Mouse (Mus musculus) liver, embryonic 11.5 days (tissue): Measurements from ENCODE around the gene Zfp839. TPM values are rescaled to one million over a fixed set of nuclear protein-coding genes. Genes with fewer than 3 reads are reported as not detected.
A peak's percentile ranks its signal among the peaks of the same experiment; 100 is the strongest.

Source experiments
- ATAC-seq: fragments of 200-750 bp; cut with Nextera tagmentation; replicated peaks from 2 replicates; pipeline ENCODE4 v1.8.0; 2017; ENCODE audit warnings: moderate number of reproducible peaks, mild to moderate bottlenecking, moderate TSS enrichment, moderate library complexity; ENCODE audit not compliant: low FRiP score
- DNase-seq: peaks from one replicate; pipeline ENCODE4 v3.0.0-alpha.2; 2017; ENCODE audit warnings: low spot score
- H3K27ac ChIP-seq: fragments of 300-500 bp; sonication (generic); 2 replicates; pipeline ENCODE4 v1.5.1; 2014; ENCODE audit warnings: mild to moderate bottlenecking, low read depth, low read length, control low read depth
- H3K27me3 ChIP-seq: fragments of 300-500 bp; sonication (generic); replicated peaks from 2 replicates; pipeline ENCODE4 v1.6.1; 2014; ENCODE audit warnings: low read length, mixed read lengths; ENCODE audit not compliant: control insufficient read depth, insufficient read depth
- H3K36me3 ChIP-seq: fragments of 300-500 bp; sonication (generic); 2 replicates; pipeline ENCODE4 v1.6.1; 2014; ENCODE audit warnings: mild to moderate bottlenecking, low read length, moderate library complexity, mixed read lengths; ENCODE audit not compliant: control insufficient read depth, insufficient read depth
- H3K4me1 ChIP-seq: fragments of 300-500 bp; sonication (generic); replicated peaks from 2 replicates; pipeline ENCODE4 v1.6.1; 2014; ENCODE audit warnings: low read length, mixed read lengths; ENCODE audit not compliant: control insufficient read depth, insufficient read depth
- H3K4me2 ChIP-seq: fragments of 300-500 bp; sonication (generic); 2 replicates; pipeline ENCODE4 v1.6.1; 2014; ENCODE audit warnings: mild to moderate bottlenecking, control low read depth, moderate library complexity
- H3K4me3 ChIP-seq: fragments of 300-500 bp; sonication (generic); 2 replicates; pipeline ENCODE4 v1.5.1; 2014; ENCODE audit warnings: low read depth, low read length, control low read depth
- H3K9ac ChIP-seq: fragments of 300-500 bp; sonication (generic); 2 replicates; pipeline ENCODE4 v1.6.1; 2014; ENCODE audit warnings: low read depth, low read length, control low read depth
- H3K9me3 ChIP-seq: fragments of 300-500 bp; sonication (generic); 2 replicates; pipeline ENCODE4 v1.6.1; 2016; ENCODE audit warnings: low read length, inconsistent platforms, mixed read lengths; ENCODE audit not compliant: control insufficient read depth
- WGBS: fragments of 180-500 bp; shearing (Covaris S2); extraction: QIAGEN DNeasy Blood & Tissue Kit; methylation state at CpG from one replicate; pipeline ENCODE4 v1.1.7; 2014; 5-methylcytosine and 5-hydroxymethylcytosine counted together
- polyA plus RNA-seq: library from polyadenylated mRNA; unstranded; fragments of >200 nt; fragmentation: Nextera tagmentation; extraction: Ambion mirVana; gene quantifications from 2 replicates; pipeline ENCODE4 v1.2.1, GENCODE M21; 2014

The Zfp839 gene
- polyA plus RNA-seq, 1 experiment from 2014 or later: 3.8 TPM

GRCm38 (mm10) chr12:110836729-110837128, 13.3 kb upstream of the Zfp839 start:
- Histone ChIP-seq H3K9ac (no peak overlapping the region), H3K9me3 (no peaks in the 10 kb centered on the region), H3K4me1 (no peaks in the 10 kb centered on the region), H3K4me2 (no peak overlapping the region), H3K27ac (no peak overlapping the region), H3K27me3 (0 out of 2 replicates have a peak, but pooled peaks cover 2% of the 10 kb centered on the region), H3K4me3 (no peak overlapping the region), H3K36me3 (no peaks in the 10 kb centered on the region)
- DNase-seq (no peak), ATAC-seq (no peak)
- 58% methylated on average over 6 of the region's 6 CpGs for WGBS

- H3K4me1 ChIP-seq: no peaks in the 10 kb centered on the region
- H3K9me3 ChIP-seq: no peaks in the 10 kb centered on the region
- DNase-seq (no peak), ATAC-seq (no peak)
- no peaks in the 10 kb centered on the region for H3K36me3 ChIP-seq
- no peak overlapping the region for H3K9ac ChIP-seq
- no peak overlapping the region for H3K27ac ChIP-seq
- H3K27me3 ChIP-seq: 0 out of 2 replicates have a peak, but pooled peaks cover 2% of the 10 kb centered on the region
- H3K4me3 ChIP-seq: no peak overlapping the region
- H3K4me2 ChIP-seq: no peak overlapping the region
- WGBS: 45% methylated on average over 5 of the region's 5 CpGs
Observed at GRCm38 (mm10) chr12:110837192-110837841, 12.7 kb upstream of the Zfp839 start.

GRCm38 (mm10) chr12:110837850-110838249, 12.2 kb upstream of the Zfp839 start:
- no peaks in the 10 kb centered on the region for H3K4me1 ChIP-seq
- no peak overlapping the region for H3K9ac ChIP-seq
- DNase-seq (no peak), ATAC-seq (no peak)
- H3K4me2 ChIP-seq: no peak overlapping the region
- H3K36me3 ChIP-seq: no peaks in the 10 kb centered on the region
- no peaks in the 10 kb centered on the region for H3K9me3 ChIP-seq
- 81% methylated on average over 8 of the region's 8 CpGs for WGBS
- 0 out of 2 replicates have a peak, but pooled peaks cover 2% of the 10 kb centered on the region for H3K27me3 ChIP-seq
- H3K27ac ChIP-seq: no peak overlapping the region
- H3K4me3 ChIP-seq: no peak overlapping the region

GRCm38 (mm10) chr12:110840348-110841198, 9.5 kb upstream of the Zfp839 start, which contains the start of gene Mok:
TSS of gene Mok (minus strand) at chr12:110840939.
- Histone ChIP-seq H3K27me3 (no peaks in the 10 kb centered on the region), H3K4me2 (peak within 1 kb of the TSS; percentile 76), H3K4me1 (no peaks in the 10 kb centered on the region), H3K9me3 (no peaks in the 10 kb centered on the region), H3K4me3 (peak within 1 kb of the TSS; percentile 77), H3K27ac (no peak within 1 kb of the TSS), H3K9ac (peak within 1 kb of the TSS; percentile 51; the same call in 1 of the 2 replicates), H3K36me3 (no peaks in the 10 kb centered on the region)
- ATAC-seq (peak; percentile 46; the same call in 1 of the 2 replicates), DNase-seq (peak; percentile 92)
- under 1% methylated on average over 70 of the region's 71 CpGs for WGBS

GRCm38 (mm10) chr12:110841731-110842493, 8.1 kb upstream of the Zfp839 start:
- Histone ChIP-seq H3K4me1 (0 out of 2 replicates have a peak, but pooled peaks cover 4% of the 10 kb centered on the region), H3K4me3 (no peak overlapping the region), H3K27me3 (no peaks in the 10 kb centered on the region), H3K9ac (no peak overlapping the region), H3K36me3 (no peaks in the 10 kb centered on the region), H3K9me3 (no peaks in the 10 kb centered on the region), H3K4me2 (0 out of 2 replicates have a peak overlapping the region, but pooled peaks have one; percentile 76), H3K27ac (no peak overlapping the region)
- ATAC-seq (no peak), DNase-seq (no peak)
- WGBS: 72% methylated on average over 5 of the region's 5 CpGs

- Histone ChIP-seq H3K4me3 (peak overlapping the region; percentile 62), H3K4me1 (0 out of 2 replicates have a peak, but pooled peaks cover 4% of the 10 kb centered on the region), H3K27ac (no peak overlapping the region), H3K36me3 (no peaks in the 10 kb centered on the region), H3K27me3 (no peaks in the 10 kb centered on the region), H3K9ac (peak overlapping the region; percentile 67), H3K9me3 (no peaks in the 10 kb centered on the region), H3K4me2 (peak overlapping the region; percentile 73)
- ATAC-seq (peak; percentile 29; the same call in 1 of the 2 replicates), DNase-seq (peak; percentile 81)
- WGBS: 20% methylated on average over 32 of the region's 32 CpGs
Observed at GRCm38 (mm10) chr12:110843194-110844048, 6.6 kb upstream of the Zfp839 start.

GRCm38 (mm10) chr12:110844227-110845130, 5.6 kb upstream of the Zfp839 start:
- Histone ChIP-seq H3K9me3 (no peaks in the 10 kb centered on the region), H3K4me2 (peak overlapping the region; percentile 73), H3K9ac (peak overlapping the region; percentile 67), H3K27me3 (no peaks in the 10 kb centered on the region), H3K27ac (peak overlapping the region; percentile 62), H3K4me1 (0 out of 2 replicates have a peak, but pooled peaks cover 4% of the 10 kb centered on the region), H3K36me3 (no peaks in the 10 kb centered on the region), H3K4me3 (peak overlapping the region; percentile 62)
- peak; percentile 60 for ATAC-seq
- peak; percentile 49 for DNase-seq
- WGBS: 1% methylated on average over 42 of the region's 42 CpGs
